ENCODE assay signal across 8 mouse cellular contexts in genomic region chr14:30951154-30951825, GRCm38 (mm10). TPM values are rescaled to one million over a fixed set of nuclear protein-coding genes. Genes with fewer than 3 reads are reported as not detected.
DNase-seq lines count a peak whose midpoint lies in the region; ATAC-seq and TF ChIP-seq lines count a peak whose summit lies in the region.

Gene Nek4 (plus strand): TSS chr14:30951377.

- peaks cover 7% of the 10 kb centered on the region for H3K4me1 ChIP-seq in bone marrow macrophage, adult 2 months (ENCODE audit: control insufficient read depth, insufficient read depth, low read length)
- H3K4me1 ChIP-seq in embryonic fibroblast, embryonic 13.5 days (ENCODE audit: control insufficient read depth, insufficient read depth, low read length): peaks cover 6% of the 10 kb centered on the region; the same call in 1 of the 2 replicates
- H3K4me1 ChIP-seq in kidney, embryonic 14.5 days (ENCODE audit: control insufficient read depth, insufficient read depth, low read length): no peaks in the 10 kb centered on the region
- H3K4me1 ChIP-seq in limb, embryonic 15.5 days: peaks cover 4% of the 10 kb centered on the region; the same call in 1 of the 2 replicates

- no peaks in the 10 kb centered on the region for H3K9me3 ChIP-seq in kidney, embryonic 14.5 days (ENCODE audit: control insufficient read depth, low read length)
- no peaks in the 10 kb centered on the region for H3K9me3 ChIP-seq in limb, embryonic 15.5 days

- no peak for TF ChIP-seq CTCF in bone marrow macrophage, adult 2 months (IDR thresholded peaks at IDR 0.05; ENCODE audit: low read depth, low read length)
- TF ChIP-seq CTCF in embryonic fibroblast, embryonic 13.5 days (IDR thresholded peaks at IDR 0.05; ENCODE audit: borderline replicate concordance, insufficient read depth, low read length): no peak

- H3K36me3 ChIP-seq in kidney, embryonic 14.5 days (ENCODE audit: control insufficient read depth, insufficient read depth, low read length): no peaks in the 10 kb centered on the region
- H3K36me3 ChIP-seq in limb, embryonic 15.5 days: no peaks in the 10 kb centered on the region

- DNase-seq in A20 (ENCODE audit: low read depth, low spot score): peak; percentile 97
- peak; percentile 97 to 98 for DNase-seq in heart, adult 9 months (ENCODE audit: low spot score in 2 of 2)
- peak; percentile 85 to 88 for DNase-seq in monocyte, adult 2 months (ENCODE audit: low read depth in 1 of 2, low spot score in 2 of 2)
- DNase-seq in spleen, postnatal 36 days (ENCODE audit: low spot score in 2 of 2): peak; percentile 95 to 96

- peak within 1 kb of the TSS; percentile 79 for H3K9ac ChIP-seq in kidney, embryonic 14.5 days (ENCODE audit: low read depth, low read length)
- H3K9ac ChIP-seq in limb, embryonic 15.5 days: peak within 1 kb of the TSS; percentile 82

- H3K4me2 ChIP-seq in kidney, embryonic 14.5 days (replicated peaks; ENCODE audit: low read depth, low read length): peak within 1 kb of the TSS; percentile 64
- peak within 1 kb of the TSS; percentile 67 for H3K4me2 ChIP-seq in limb, embryonic 15.5 days

- peak; percentile 100 for ATAC-seq in kidney, embryonic 14.5 days (ENCODE audit: low FRiP score, low TSS enrichment)
- ATAC-seq in limb, embryonic 15.5 days (ENCODE audit: insufficient number of reproducible peaks, low FRiP score, low TSS enrichment, low read depth): peak; percentile 97

- WGBS in kidney, embryonic 14.5 days: under 1% methylated on average over 57 of the region's 57 CpGs
- WGBS in limb, embryonic 15.5 days: under 1% methylated on average over 57 of the region's 57 CpGs

- TF ChIP-seq POLR2A in bone marrow macrophage, adult 2 months (IDR thresholded peaks at IDR 0.05; ENCODE audit: borderline replicate concordance, low read depth, low read length): no peak
- peak; percentile 69 for TF ChIP-seq POLR2A in embryonic fibroblast, embryonic 13.5 days (IDR thresholded peaks at IDR 0.05; ENCODE audit: low read depth, low read length)

- H3K27me3 ChIP-seq in kidney, embryonic 14.5 days (ENCODE audit: control insufficient read depth, insufficient read depth, low read length): no peaks in the 10 kb centered on the region
- H3K27me3 ChIP-seq in limb, embryonic 15.5 days: no peaks in the 10 kb centered on the region

- peak within 1 kb of the TSS; percentile 17; the same call in 1 of the 2 replicates for H3K27ac ChIP-seq in bone marrow macrophage, adult 2 months (ENCODE audit: insufficient read depth, low read depth, low read length)
- peak within 1 kb of the TSS; percentile 39; the same call in 1 of the 2 replicates for H3K27ac ChIP-seq in embryonic fibroblast, embryonic 13.5 days (ENCODE audit: insufficient read depth, low read length)
- peak within 1 kb of the TSS; percentile 48; the same call in 1 of the 2 replicates for H3K27ac ChIP-seq in kidney, embryonic 14.5 days (ENCODE audit: low read depth, low read length)
- peak within 1 kb of the TSS; percentile 78 for H3K27ac ChIP-seq in limb, embryonic 15.5 days

- peak within 1 kb of the TSS; percentile 92 for H3K4me3 ChIP-seq in bone marrow macrophage, adult 2 months (ENCODE audit: insufficient read depth, low read length)
- H3K4me3 ChIP-seq in embryonic fibroblast, embryonic 13.5 days (ENCODE audit: insufficient read depth, low read length): peak within 1 kb of the TSS; percentile 80
- peak within 1 kb of the TSS; percentile 81 for H3K4me3 ChIP-seq in kidney, embryonic 14.5 days (ENCODE audit: low read length)
- H3K4me3 ChIP-seq in limb, embryonic 15.5 days: peak within 1 kb of the TSS; percentile 87

RNA-seq across cellular contexts. Expression of gene Nek4, which starts in this region (rescaled TPM):
- 6.1 and 6.3 TPM in 2 replicates for polyA plus RNA-seq in bone marrow macrophage, adult 2 months (2012; ENCODE audit: insufficient read depth, insufficient read length, missing spikeins)
- polyA plus RNA-seq in embryonic fibroblast, embryonic 13.5 days (2011; ENCODE audit: insufficient read length, low read depth, missing spikeins): 7.5 and 9.6 TPM in 2 replicates
- 11.1 and 20.3 TPM in 2 replicates for polyA plus RNA-seq in kidney, embryonic 14.5 days (2014; fragmentation: Nextera tagmentation; extraction: Ambion mirVana)
- polyA plus RNA-seq in limb, embryonic 15.5 days (2015; fragmentation: Nextera tagmentation; extraction: Ambion mirVana): 10.1 and 11.2 TPM in 2 replicates

Comparison
In these comparisons a context has a peak if more than half of its experiments do, and no peak if none do; other contexts are left out.
1. Peak in every context shown above with its lines: DNase-seq, ATAC-seq, H3K4me3 ChIP-seq and H3K27ac ChIP-seq.
2. H3K27ac ChIP-seq: peak in every context shown above with its lines; median percentile 78 in limb, embryonic 15.5 days; 48 in kidney, embryonic 14.5 days; 39 in embryonic fibroblast, embryonic 13.5 days; 17 in bone marrow macrophage, adult 2 months.